15 mouse cellular contexts compared by ENCODE assay signal in genomic region chr14:62773766-62774165, GRCm38 (mm10).
"Had no signal": no experiment of that assay in that cellular context is flagged by ENCODE, and none has a peak within 500 bp of the region (broad histone marks: within the 10 kb centered on the region; RNA-seq: fewer than 3 reads in every experiment).

No protein-coding gene starts in this region.

- H3K4me1 ChIP-seq: limb, embryonic 12.5 days; lung, embryonic 15.5 days; megakaryocyte, embryonic 14.5 days; midbrain, embryonic 15.5 days; neural tube, embryonic 12.5 days had no signal

- H3K4me3 ChIP-seq: limb, embryonic 12.5 days; liver, embryonic 13.5 days; lung, embryonic 15.5 days; megakaryocyte, embryonic 14.5 days; midbrain, embryonic 15.5 days; neural tube, embryonic 12.5 days had no signal

- DNase-seq: layer of hippocampus, adult 9-11 months; layer of hippocampus, postnatal 36 days; liver; liver, embryonic 13.5 days; liver, postnatal 0 days; lung, postnatal 14 days; thymus, postnatal 4 days had no signal

- H3K27ac ChIP-seq: limb, embryonic 12.5 days; liver, embryonic 13.5 days; lung, embryonic 15.5 days; macrophage; midbrain, embryonic 15.5 days; neural tube, embryonic 12.5 days; stomach, postnatal 0 days had no signal

- H3K4me2 ChIP-seq: limb, embryonic 12.5 days; liver, embryonic 13.5 days; lung, embryonic 15.5 days; midbrain, embryonic 11.5 days; midbrain, embryonic 15.5 days; neural tube, embryonic 12.5 days had no signal

- ATAC-seq: liver, postnatal 0 days; midbrain, embryonic 15.5 days had no signal

- H3K27me3 ChIP-seq: limb, embryonic 12.5 days; liver, embryonic 13.5 days; lung, embryonic 15.5 days; megakaryocyte, embryonic 14.5 days; midbrain, embryonic 15.5 days; neural tube, embryonic 12.5 days had no signal

- H3K9ac ChIP-seq: limb, embryonic 12.5 days; liver, embryonic 13.5 days; liver, postnatal 0 days; lung, embryonic 15.5 days; midbrain, embryonic 15.5 days; neural tube, embryonic 12.5 days had no signal

- H3K36me3 ChIP-seq: limb, embryonic 12.5 days; liver, embryonic 13.5 days; lung, embryonic 15.5 days; midbrain, embryonic 15.5 days; neural tube, embryonic 12.5 days had no signal

- H3K9me3 ChIP-seq: limb, embryonic 12.5 days; liver, embryonic 13.5 days; lung, embryonic 15.5 days; megakaryocyte, embryonic 14.5 days; midbrain, embryonic 15.5 days had no signal
